Mouse (Mus musculus) layer of hippocampus, adult 9-10 months (tissue): ENCODE results near the gene Utp11.

Source experiments
- DNase-seq: peaks from one replicate; pipeline ENCODE4 v3.0.0; 2022; ENCODE audit warnings: low spot score

The Utp11 gene

DNA sequence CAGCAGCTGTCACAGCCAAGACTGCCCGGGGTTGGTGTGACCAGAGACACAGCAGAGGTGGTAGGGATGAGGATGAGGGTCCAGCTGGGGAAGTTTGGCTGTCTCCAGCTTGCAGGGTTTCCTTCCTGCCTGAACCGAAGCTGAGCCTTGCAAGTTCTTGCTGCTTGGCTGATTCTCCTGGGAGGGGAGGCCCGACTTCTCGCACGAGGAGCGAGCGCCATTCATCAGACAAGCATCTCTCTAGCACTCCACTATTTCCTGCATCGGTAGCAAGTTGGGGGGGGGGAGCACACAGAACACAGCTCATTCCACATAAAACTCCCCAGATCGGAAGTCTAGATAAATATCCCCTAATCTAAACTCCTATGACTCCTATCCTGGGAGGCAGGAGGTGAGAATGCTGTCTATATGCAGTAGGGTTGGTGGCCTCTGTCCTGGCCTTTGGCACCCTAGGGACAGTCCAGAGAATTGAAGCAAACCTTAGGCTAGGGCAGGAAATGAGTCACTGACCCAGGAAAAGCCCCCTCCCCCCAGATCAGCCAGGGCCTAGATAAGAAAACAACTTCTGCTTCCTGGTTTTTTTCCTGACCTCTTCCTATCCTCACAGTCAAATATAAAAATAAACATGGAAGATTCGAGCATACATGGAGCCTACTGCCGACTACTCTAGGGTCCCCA lies 11.5 kb upstream of the Utp11 start:
- DNase-seq = no peak

DNA sequence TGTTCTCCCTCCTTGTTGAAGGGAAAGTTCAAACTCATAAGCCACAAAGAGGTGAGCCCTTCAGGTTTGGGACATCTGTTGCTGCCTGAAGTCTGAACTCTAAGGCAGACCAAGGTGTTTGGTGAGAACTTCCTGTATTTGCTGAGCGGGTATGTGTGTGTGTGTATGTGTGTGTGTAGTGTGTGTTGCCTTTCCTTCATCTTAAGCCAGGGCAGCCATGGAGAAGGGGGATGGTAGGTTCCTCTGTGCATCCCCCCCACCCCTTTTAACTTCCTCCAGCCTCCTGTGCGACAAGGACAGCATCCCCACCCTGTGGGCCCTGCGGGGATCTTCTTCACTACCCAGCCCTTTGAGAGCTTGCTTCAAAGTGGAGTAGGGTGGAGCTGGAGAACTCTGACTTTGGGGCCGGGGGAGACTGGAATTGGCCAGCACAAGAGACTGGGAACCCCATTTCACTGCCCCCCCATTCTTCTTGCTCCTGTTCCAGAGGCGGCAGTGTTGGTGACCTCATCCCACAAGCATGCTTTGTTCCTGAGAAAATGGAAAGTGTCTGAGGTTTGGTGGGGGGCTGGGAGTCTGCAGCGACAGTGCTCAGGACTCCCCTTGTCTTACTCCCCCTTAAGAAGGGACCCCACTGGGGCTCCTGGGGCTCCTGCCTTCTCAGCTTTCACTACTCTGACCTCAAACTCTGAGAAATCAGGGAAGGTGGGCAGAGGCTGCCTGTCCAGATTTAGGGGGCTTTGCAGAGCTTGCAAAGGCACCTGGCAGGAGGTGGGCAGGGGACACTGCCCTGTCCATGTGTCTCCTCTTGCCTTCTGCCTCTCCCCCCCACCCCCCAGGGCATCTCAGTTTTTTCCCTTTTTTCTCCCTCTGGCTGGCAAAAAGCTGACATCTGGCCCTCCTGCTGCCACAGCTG lies 10.7 kb upstream of the Utp11 start:
- DNase-seq = no peak

DNA sequence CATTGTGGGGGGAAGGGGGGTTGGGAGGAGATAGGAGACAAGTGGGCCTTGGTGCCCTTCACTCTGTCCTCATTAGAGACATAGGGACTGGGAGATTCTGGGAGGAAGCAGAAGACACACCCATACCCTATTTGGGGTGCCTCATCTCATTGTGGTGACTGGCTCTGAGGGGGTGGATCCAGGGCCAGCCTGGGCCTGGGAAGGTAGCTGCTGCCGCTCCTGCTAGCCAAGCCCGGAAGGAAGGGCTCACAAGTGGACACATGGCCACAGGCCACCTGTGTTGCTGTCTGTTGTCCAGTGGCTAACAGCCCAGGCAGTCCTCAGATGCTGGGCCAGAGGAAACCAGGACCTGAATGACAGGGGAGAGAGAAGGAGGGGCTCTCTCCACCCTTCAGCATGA lies 10.0 kb upstream of the Utp11 start:
- DNase-seq = no peak

DNA sequence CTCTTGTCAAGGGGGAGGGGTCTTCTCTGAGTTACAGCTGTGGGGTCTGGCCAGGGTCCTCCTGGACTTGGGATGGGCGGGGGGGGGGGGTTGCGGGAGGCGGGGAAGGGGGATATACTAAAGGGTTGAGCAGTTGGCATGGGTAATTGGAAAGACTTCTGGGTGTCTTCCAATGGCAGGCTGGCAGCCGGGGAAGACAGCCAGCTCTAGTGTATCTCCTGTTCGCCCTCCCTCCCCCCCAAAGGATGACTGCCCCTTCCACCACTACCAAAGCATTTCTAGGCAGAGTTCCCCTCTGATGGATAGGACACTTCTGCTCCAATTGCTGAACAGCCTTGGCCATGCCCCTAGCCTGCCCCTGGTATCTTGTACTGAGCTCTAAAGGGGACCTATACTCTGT lies 8.5 kb upstream of the Utp11 start:
- no peak for DNase-seq

DNA sequence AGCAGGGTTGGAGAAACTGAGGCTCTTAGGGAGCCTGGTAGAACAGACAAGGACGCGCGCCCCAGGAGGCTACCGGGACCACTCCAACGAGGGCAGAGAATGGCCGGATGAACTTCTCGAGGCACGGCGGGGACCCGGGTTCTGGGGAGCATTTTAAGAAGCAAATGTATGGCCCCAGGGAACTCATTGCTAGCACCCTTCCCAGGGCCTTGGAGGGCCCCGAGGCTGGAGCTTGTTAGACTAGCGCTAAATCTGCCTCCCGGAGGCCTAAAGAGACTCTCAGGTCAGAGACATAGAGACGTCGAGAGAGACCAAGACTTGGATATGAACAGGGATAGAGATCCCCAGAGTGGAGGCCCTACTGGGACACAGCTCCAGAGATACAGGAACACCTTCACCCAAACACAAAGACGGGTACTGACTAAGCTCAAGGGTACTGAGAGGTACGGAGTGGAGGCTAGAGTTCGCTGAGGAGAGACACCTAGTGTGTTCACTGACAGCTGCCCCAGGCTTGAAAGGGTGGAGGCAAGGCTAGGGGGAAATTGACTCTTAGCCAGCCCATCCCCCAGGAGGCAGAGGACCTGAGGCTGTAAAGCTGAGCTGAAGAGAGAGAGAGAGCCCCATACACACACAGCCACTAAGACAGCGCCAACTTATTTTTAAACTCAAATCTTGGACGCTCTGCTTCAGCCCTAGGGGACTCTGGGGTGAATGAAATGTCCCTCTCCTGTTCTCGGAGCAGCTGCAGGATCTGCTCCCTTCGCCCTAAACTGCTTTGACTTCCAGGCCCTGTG lies 7.8 kb upstream of the Utp11 start:
- no peak for DNase-seq

- DNase-seq = no peak
Observed at GRCm38 (mm10) chr4:124700248-124700971, 7.0 kb upstream of the Utp11 start, which contains the start of gene Fhl3. Fhl3 (plus strand) TSS chr4:124700701.

DNA sequence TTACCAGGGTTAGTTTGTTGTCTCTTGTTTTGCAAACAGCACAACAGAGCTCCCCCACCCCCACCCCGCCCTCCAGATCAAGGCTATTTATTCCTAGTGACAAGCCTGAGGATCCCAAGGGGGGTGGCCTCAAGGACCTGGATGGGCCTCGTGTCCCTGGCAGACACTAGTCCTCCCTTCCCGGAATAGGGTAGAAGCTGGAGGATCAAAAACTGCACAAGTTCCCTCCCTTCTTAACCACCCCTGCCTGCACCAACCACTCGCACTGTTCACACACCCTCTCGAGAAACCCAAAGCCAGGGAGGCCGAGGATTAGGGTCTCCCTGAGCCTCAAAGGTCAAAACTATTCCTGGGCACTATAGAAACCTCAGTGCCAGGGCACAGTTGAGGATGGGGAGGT lies 6.4 kb upstream of the Utp11 start:
- DNase-seq = no peak

DNA sequence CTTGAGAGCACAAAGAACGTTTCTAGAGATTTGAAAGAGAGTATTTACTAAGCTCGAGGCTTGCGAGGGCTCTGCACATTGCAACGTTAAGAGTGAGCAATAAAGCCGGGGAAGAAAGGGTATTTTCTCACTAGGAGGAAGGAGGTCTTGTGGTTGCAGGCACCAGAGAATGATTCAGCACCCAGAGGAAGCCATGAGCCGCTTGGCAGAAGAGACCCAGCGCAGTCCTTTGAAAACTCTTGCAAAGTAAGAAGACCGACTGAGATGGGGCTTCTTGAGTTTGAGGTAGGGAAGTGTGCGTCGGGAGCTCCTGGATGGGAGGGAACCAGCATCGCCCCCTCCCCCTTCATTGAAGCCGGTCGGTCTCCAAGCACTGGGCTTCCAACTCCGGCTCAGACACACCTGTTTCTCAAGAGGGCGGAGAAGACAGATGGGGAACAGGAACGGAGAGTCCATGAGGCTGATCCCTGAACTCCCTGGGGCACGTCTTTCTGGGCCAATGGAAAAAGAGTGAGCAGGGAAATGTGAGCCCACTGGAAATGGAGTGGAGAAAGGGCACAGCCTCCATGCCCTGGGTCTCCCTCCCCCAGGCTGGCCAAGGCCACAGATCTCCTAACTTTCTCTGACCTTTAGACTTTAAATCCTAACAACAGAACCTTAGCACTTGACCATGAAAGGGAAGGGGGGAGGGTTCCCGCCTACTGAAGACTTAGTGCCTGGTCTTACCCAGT lies 2.6 kb upstream of the Utp11 start:
- DNase-seq = no peak

DNA sequence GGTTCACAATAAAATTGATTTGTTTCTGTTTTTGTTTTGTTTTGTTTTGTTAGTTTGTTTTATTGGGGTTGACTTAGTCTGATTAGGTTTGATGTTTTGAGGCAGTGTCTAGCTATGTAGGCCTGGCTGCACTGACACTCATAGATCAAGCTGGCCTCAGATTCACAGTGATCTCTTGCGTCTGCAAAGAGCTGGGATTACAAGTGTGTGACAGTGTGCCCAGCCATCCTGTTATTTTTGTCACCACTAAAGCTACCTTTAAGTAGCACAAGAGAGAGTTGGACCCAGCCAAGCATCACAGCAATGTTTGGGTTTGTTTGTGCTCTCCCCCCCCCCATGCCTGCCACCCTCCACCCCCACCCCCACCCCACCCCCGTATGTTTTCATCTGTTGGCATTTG lies 1.2 kb upstream of the Utp11 start:
- no peak for DNase-seq

DNA sequence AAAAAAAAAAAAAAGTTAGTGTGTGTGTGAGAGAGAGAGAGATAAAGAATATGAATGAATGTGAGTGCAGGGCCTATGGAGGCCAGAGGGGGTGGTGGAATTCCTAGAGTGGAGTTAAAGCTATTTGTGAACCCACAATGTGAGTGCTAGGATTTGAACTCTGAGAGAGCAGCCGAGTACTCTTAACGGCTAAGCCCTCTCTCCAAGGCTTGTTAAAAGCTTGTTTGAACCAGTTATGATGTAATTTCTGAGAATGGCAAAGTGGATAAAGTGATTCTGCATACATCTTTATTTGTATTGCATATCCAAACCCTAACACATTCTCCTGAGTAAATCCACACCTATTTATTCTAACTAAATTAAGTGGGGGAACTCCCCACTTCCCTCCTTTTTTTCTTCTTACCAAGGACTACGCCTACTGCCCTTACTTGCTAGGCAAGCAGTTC lies 961 bp downstream of the Utp11 start:
- no peak for DNase-seq

DNA sequence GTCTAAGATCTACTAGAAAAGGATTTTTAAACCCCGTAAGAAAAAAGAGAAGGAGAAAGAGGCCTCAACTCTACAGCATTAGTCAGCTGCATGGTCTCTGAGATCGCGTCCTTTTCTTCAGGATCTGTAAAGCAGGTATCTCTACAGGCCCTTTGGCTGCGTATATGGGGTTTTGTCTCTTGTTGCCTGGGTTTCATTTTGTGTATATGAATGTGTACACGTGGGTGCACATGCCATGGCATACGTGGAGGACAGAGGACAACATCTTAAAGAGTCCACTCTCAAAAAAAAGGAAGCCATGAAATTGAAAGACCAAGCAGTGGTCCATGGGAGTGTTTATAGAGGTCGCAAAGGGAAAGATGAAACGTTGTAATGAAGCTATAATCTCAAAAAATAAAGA lies 1.9 kb downstream of the Utp11 start:
- no peak for DNase-seq

- DNase-seq = no peak
Observed at GRCm38 (mm10) chr4:124685897-124686402, 7.5 kb downstream of the Utp11 start.

DNA sequence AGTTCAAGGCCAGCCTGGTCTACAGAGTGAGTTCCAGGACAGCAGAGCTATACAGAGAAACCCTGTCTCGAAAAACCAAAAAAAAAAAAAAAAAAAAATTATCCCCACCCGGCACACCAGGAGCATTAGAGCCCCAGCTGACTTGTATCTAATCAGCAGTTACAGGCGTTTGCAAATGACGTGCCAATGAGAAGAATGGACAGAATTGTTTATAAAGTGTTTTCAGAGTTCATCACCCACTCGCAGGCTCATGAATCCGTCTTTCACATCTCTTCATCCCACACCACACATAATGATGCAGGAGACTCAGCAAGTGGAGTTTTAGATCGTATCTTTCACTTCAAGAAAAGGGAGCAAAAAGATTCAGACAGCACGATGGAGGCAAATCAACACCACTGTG lies 7.9 kb downstream of the Utp11 start:
- no peak for DNase-seq

DNA sequence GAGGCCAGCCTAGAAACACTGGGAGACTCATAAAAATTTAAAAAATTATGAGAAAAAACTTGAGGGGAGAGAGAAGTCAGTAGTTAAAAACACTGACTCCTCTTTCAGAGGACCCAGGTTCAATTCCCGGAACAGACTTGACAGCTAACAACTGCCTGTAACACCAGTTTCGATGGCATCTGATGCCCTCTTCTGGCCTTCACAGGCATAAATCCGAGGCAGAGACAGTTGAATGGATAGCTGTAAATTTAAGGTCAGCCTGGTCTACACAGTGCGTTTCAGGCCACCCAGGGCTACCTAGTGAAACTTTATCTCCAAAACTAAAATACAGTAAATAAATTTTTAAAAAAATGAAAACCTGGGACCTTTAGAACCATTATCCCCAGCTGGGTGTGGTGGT lies 8.4 kb downstream of the Utp11 start:
- no peak for DNase-seq

- no peak for DNase-seq
Observed at GRCm38 (mm10) chr4:124683474-124683873, 9.9 kb downstream of the Utp11 start.

DNA sequence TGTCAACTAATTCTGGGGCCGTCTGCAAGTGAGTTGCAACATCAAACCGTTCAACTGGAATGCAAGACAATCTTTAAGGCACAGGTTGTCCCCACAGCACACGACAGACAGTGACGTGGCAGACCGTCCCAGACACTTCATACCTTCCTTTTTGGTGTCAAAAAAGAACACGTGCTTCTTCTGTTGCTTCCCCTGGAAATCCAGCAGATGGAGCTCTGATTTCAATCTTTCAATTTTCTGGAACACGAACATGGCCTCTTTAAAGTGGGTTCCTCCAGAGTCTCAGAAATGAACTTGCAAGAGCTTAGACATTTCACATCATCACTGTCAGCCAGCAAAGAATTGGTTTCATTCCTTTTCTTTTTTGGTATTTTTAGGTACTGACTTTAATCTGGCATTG lies 11.1 kb downstream of the Utp11 start:
- DNase-seq = no peak

DNA sequence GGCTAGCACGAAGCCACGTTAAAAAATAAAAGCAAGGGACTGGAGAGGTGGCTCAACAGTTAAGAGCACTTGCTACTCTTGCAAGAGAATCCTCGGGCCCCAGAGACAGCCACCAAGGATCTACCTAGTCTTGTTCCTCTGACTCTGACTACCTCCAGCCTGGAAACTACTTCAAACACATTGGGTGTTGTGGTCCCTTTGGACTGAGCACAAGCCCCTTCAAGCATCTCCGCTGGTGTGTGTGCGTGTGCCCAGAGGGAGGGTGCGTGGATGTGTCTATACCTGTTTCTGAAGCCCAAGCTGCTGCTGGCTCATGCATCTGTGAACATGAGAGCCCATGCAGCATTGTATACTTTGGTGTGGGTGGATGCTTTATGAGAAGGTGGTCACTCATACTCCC lies 17.4 kb downstream of the Utp11 start:
- DNase-seq = no peak

GRCm38 (mm10) chr4:124675037-124675436 lies 18.4 kb downstream of the Utp11 start:
- no peak for DNase-seq

DNA sequence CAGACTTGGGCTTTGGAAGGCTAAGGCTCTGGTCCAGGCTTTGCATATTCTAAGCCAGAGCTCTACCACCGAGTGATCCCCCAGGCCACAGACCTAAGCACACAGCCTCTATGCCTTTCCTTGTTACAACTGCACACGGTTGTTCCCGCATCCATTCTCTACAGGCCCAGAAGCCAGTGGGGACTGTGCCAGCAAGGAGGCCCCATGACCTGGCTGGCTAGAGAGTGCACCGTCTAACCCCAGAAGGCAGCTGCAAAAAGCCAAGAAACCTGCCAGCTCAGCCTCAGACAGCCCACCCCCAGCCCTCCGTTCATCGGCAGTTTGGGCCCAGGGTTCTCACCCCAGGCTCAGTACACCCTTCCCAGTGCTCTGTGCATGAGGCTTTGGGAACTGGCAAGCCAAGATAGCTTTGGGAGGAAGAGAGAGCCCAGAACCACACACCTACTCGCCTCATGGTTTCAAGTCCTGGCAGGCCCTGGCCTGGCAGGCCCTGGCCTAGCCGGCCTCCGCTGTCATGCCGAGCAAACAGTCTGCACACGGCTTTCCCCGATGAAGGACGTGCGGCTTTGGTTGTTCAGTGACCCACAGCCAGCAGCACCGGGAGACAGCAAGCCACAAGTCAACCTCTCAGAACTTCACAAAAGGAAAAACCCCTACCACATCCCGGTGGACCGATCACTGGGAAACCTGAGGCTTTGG lies 18.9 kb downstream of the Utp11 start:
- no peak for DNase-seq
